Mouse (Mus musculus) liver, embryonic 16.5 days (tissue): ENCODE data around the gene Sh3tc1. TPM values are rescaled to one million over a fixed set of nuclear protein-coding genes. Genes with fewer than 3 reads are reported as not detected.

Source experiments
- ATAC-seq: fragments of 200-750 bp; cut with Nextera tagmentation; 2 replicates; pipeline ENCODE4 v1.8.0; 2017; ENCODE audit warnings: low read depth, mild to moderate bottlenecking, moderate number of reproducible peaks, moderate library complexity
- H3K27ac ChIP-seq: fragments of 300-500 bp; sonication (generic); 2 replicates; pipeline ENCODE4 v1.5.1; 2014; ENCODE audit warnings: mild to moderate bottlenecking, low read length
- H3K27me3 ChIP-seq: fragments of 300-500 bp; sonication (generic); 2 replicates; pipeline ENCODE4 v1.6.1; 2014; ENCODE audit warnings: low read depth, low read length, mixed read lengths; ENCODE audit not compliant: control insufficient read depth, insufficient read depth
- H3K36me3 ChIP-seq: fragments of 300-500 bp; sonication (generic); 2 replicates; pipeline ENCODE4 v1.6.1; 2014; ENCODE audit warnings: mild to moderate bottlenecking; ENCODE audit not compliant: control insufficient read depth, insufficient read depth
- H3K4me1 ChIP-seq: fragments of 300-500 bp; sonication (generic); 2 replicates; pipeline ENCODE4 v1.6.1; 2014; ENCODE audit warnings: low read depth, low read length, mixed read lengths; ENCODE audit not compliant: control insufficient read depth
- H3K4me2 ChIP-seq: fragments of 300-500 bp; sonication (generic); 2 replicates; pipeline ENCODE4 v1.6.1; 2014; ENCODE audit warnings: low read depth, low read length, mixed read lengths
- H3K4me3 ChIP-seq: fragments of 300-500 bp; sonication (generic); 2 replicates; pipeline ENCODE4 v1.5.1; 2014; ENCODE audit warnings: low read depth, mild to moderate bottlenecking, low read length
- H3K9ac ChIP-seq: fragments of 300-500 bp; sonication (generic); 2 replicates; pipeline ENCODE4 v1.6.1; 2014; ENCODE audit warnings: low read depth, low read length
- H3K9me3 ChIP-seq: fragments of 300-500 bp; sonication (generic); replicated peaks from 2 replicates; pipeline ENCODE4 v1.6.1; 2016; ENCODE audit warnings: low read length; ENCODE audit not compliant: control insufficient read depth
- WGBS: fragments of 180-500 bp; shearing (Covaris S2); extraction: QIAGEN DNeasy Blood & Tissue Kit; methylation state at CpG from one replicate; pipeline ENCODE4 v1.1.7; 2014; ENCODE audit not compliant: insufficient replicate concordance; 5-methylcytosine and 5-hydroxymethylcytosine counted together
- polyA plus RNA-seq: library from polyadenylated mRNA; unstranded; fragments of >200 nt; fragmentation: Nextera tagmentation; extraction: Ambion mirVana; gene quantifications from 2 replicates; pipeline ENCODE4 v1.2.1, GENCODE M21; 2015

Sh3tc1 gene
- polyA plus RNA-seq, 1 experiment from 2014 or later = 3.2 TPM

DNA sequence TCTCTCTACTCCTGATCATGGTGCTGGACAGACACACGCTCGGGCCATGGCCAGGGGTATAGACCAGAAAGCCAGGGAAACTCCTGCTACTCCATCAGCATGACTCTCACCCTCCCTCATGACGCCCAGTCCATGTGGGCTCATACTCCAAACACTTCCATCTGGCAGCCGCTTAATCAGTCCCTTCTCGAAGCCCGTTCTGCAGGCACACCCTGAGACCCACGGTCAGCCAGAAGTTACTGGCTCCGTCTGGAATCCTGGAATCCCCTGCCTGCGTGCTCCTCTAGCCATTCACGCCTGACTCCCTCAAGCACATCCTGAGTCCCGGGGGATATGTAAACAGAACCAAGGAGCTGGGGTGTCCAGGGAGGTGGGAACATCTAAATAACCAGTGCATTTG is 48.5 kb downstream of the Sh3tc1 start:
- Histone ChIP-seq H3K27me3 (no peaks in the 10 kb centered on the region), H3K4me2 (no peak overlapping the region), H3K9me3 (no peaks in the 10 kb centered on the region), H3K4me1 (no peaks in the 10 kb centered on the region), H3K4me3 (no peak overlapping the region), H3K9ac (no peak overlapping the region), H3K27ac (no peak overlapping the region), H3K36me3 (no peaks in the 10 kb centered on the region)
- no peak for ATAC-seq
- WGBS = 55% methylated on average over 11 of the region's 11 CpGs

DNA sequence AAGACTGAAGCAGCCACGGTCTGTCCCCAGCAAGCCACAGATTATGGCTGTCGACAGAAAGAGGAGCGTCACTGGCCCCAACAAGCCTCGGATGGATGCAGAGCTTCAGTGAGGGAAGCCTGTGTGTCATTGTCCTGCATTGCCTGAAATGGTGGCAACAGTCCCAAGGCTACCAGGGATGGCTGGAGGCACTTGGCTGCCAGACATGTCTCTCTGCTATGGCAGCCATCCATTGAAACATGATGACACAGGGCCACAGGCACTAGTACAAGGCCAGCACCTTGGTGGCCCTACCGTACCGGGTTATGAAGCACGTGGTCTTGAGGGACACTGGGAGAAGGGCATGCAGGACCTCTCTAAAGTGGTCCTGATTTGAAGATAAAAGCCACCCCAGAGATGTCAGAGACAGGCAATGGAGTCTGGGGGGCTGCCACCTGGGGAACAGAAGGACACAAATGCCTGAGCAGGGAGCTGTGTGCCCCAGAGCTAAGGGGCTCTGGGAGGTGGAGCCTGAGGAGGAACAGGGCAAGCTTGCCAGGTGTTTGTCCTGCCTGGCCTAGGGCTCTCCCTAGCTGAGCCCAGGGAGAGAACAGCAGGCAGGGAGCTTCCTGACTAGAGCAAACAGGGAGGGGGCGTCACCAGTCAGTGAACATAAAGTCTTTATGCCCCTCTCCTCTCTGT is 49.2 kb downstream of the Sh3tc1 start:
- H3K27me3 ChIP-seq = no peaks in the 10 kb centered on the region
- H3K4me2 ChIP-seq = no peak overlapping the region
- 68% methylated on average over 8 of the region's 8 CpGs for WGBS
- no peaks in the 10 kb centered on the region for H3K9me3 ChIP-seq
- H3K4me3 ChIP-seq = no peak overlapping the region
- no peak overlapping the region for H3K9ac ChIP-seq
- no peak for ATAC-seq
- no peaks in the 10 kb centered on the region for H3K36me3 ChIP-seq
- H3K27ac ChIP-seq = no peak overlapping the region
- H3K4me1 ChIP-seq = no peaks in the 10 kb centered on the region

DNA sequence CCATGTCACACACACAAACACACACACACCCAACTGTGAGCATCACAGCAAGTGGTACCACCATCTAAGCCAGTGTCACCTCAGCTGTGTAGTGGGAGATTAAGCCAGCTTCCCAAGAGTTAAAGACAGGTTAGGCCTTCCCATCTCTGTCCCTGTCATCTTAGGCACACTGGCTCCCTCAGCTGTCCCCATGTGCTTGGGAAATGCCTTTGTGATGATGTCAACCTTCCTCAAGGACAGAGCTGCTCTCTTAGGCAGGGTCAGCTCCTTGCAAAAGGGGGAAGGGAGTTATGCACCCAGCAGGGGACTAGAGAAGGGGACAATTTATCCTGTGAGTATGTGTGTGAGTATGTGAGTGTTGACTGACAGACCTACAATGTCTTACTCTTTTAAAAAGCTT is 50.4 kb downstream of the Sh3tc1 start:
- H3K27me3 ChIP-seq = no peaks in the 10 kb centered on the region
- no peak overlapping the region for H3K27ac ChIP-seq
- H3K9me3 ChIP-seq = no peaks in the 10 kb centered on the region
- H3K9ac ChIP-seq = no peak overlapping the region
- H3K4me2 ChIP-seq = no peak overlapping the region
- H3K4me1 ChIP-seq = no peaks in the 10 kb centered on the region
- H3K36me3 ChIP-seq = no peaks in the 10 kb centered on the region
- no peak for ATAC-seq
- no peak overlapping the region for H3K4me3 ChIP-seq

- WGBS = 73% methylated on average over 2 of the region's 2 CpGs
These were observed 50.9 kb downstream of the Sh3tc1 start for GRCm38 (mm10) chr5:35688851-35689250.

GRCm38 (mm10) chr5:35687098-35687497 is 52.7 kb downstream of the Sh3tc1 start:
- WGBS = 36% methylated on average over 5 of the region's 5 CpGs
- no peak for ATAC-seq

More at GRCm38 (mm10) chr5:35688851-35689250, 50.9 kb downstream of the Sh3tc1 start:
- H3K4me3 ChIP-seq = no peak overlapping the region
- H3K9me3 ChIP-seq = no peaks in the 10 kb centered on the region
- no peak overlapping the region for H3K9ac ChIP-seq
- ATAC-seq = no peak
- H3K36me3 ChIP-seq = no peaks in the 10 kb centered on the region
- no peak overlapping the region for H3K27ac ChIP-seq
- no peak overlapping the region for H3K4me2 ChIP-seq
- no peaks in the 10 kb centered on the region for H3K4me1 ChIP-seq
- H3K27me3 ChIP-seq = no peaks in the 10 kb centered on the region

GRCm38 (mm10) chr5:35686336-35686735 is 53.5 kb downstream of the Sh3tc1 start:
- Histone ChIP-seq H3K4me3 (no peak overlapping the region), H3K4me2 (no peak overlapping the region), H3K36me3 (no peaks in the 10 kb centered on the region), H3K9me3 (no peaks in the 10 kb centered on the region), H3K27ac (no peak overlapping the region), H3K4me1 (no peaks in the 10 kb centered on the region), H3K9ac (no peak overlapping the region), H3K27me3 (no peaks in the 10 kb centered on the region)
- ATAC-seq = no peak
- 66% methylated on average over 4 of the region's 4 CpGs for WGBS

More at GRCm38 (mm10) chr5:35687098-35687497, 52.7 kb downstream of the Sh3tc1 start:
- Histone ChIP-seq H3K36me3 (no peaks in the 10 kb centered on the region), H3K4me2 (no peak overlapping the region), H3K9me3 (no peaks in the 10 kb centered on the region), H3K27me3 (no peaks in the 10 kb centered on the region), H3K4me1 (no peaks in the 10 kb centered on the region), H3K9ac (no peak overlapping the region), H3K27ac (no peak overlapping the region), H3K4me3 (no peak overlapping the region)

- ATAC-seq = no peak
- Histone ChIP-seq H3K27ac (no peak overlapping the region), H3K36me3 (no peaks in the 10 kb centered on the region), H3K4me3 (no peak overlapping the region), H3K9me3 (no peaks in the 10 kb centered on the region), H3K4me2 (no peak overlapping the region), H3K9ac (no peak overlapping the region), H3K4me1 (no peaks in the 10 kb centered on the region), H3K27me3 (peaks cover 5% of the 10 kb centered on the region; the same call in 1 of the 2 replicates)
- 12% methylated on average over 3 of the region's 3 CpGs for WGBS
These were observed 54.7 kb downstream of the Sh3tc1 start for GRCm38 (mm10) chr5:35685079-35685478.

GRCm38 (mm10) chr5:35680958-35681357 is 58.8 kb downstream of the Sh3tc1 start:
- no peaks in the 10 kb centered on the region for H3K36me3 ChIP-seq
- 29% methylated on average over 2 of the region's 2 CpGs for WGBS
- no peak for ATAC-seq
- H3K27ac ChIP-seq = no peak overlapping the region
- no peaks in the 10 kb centered on the region for H3K4me1 ChIP-seq
- no peak overlapping the region for H3K9ac ChIP-seq
- no peak overlapping the region for H3K4me2 ChIP-seq
- no peaks in the 10 kb centered on the region for H3K9me3 ChIP-seq
- H3K27me3 ChIP-seq = peaks cover 33% of the 10 kb centered on the region
- no peak overlapping the region for H3K4me3 ChIP-seq

- 8% methylated on average over 42 of the region's 42 CpGs for WGBS
- Histone ChIP-seq H3K4me1 (no peaks in the 10 kb centered on the region), H3K36me3 (no peaks in the 10 kb centered on the region), H3K27me3 (peaks cover 33% of the 10 kb centered on the region), H3K9ac (no peak within 1 kb of the TSS), H3K4me2 (peak within 1 kb of the TSS; percentile 30; the same call in 1 of the 2 replicates), H3K27ac (no peak within 1 kb of the TSS), H3K4me3 (peak within 1 kb of the TSS; percentile 29), H3K9me3 (no peaks in the 10 kb centered on the region)
- ATAC-seq = no peak
These were observed 60.3 kb downstream of the Sh3tc1 start, which contains the start of gene Htra3 for GRCm38 (mm10) chr5:35679256-35680155. Htra3 (minus strand) TSS chr5:35679782.
